Comparison of ENCODE assay signal across 9 mouse cellular contexts in genomic region chr5:120673626-120674025, GRCm38 (mm10). TPM values are rescaled to one million over a fixed set of nuclear protein-coding genes. Genes with fewer than 3 reads are reported as not detected.
DNase-seq lines count a peak whose midpoint lies in the region; ATAC-seq and TF ChIP-seq lines count a peak whose summit lies in the region.
"Had no signal": no experiment of that assay in that cellular context is flagged by ENCODE, and none has a peak within 500 bp of the region (broad histone marks: within the 10 kb centered on the region; RNA-seq: fewer than 3 reads in every experiment).

No protein-coding gene starts in this region.

- H3K27ac ChIP-seq in midbrain, embryonic 14.5 days (replicated peaks; ENCODE audit: low read depth, low read length), result no peak overlapping the region
- no peak overlapping the region for H3K27ac ChIP-seq in midbrain, embryonic 16.5 days (ENCODE audit: low read length)
- H3K27ac ChIP-seq in limb, embryonic 14.5 days (replicated peaks; ENCODE audit: low read depth, low read length), result no peak overlapping the region
- H3K27ac ChIP-seq: hindbrain, embryonic 15.5 days had no signal

- no peaks in the 10 kb centered on the region for H3K9me3 ChIP-seq in midbrain, embryonic 14.5 days (ENCODE audit: control insufficient read depth, low read length)
- no peaks in the 10 kb centered on the region for H3K9me3 ChIP-seq in midbrain, embryonic 16.5 days (replicated peaks; ENCODE audit: control insufficient read depth, low read length, poor library complexity, severe bottlenecking)
- no peaks in the 10 kb centered on the region for H3K9me3 ChIP-seq in limb, embryonic 14.5 days (ENCODE audit: control insufficient read depth, low read length)
- H3K9me3 ChIP-seq: hindbrain, embryonic 15.5 days had no signal

- H3K9ac ChIP-seq in midbrain, embryonic 14.5 days (replicated peaks; ENCODE audit: low read length), result no peak overlapping the region
- no peak overlapping the region for H3K9ac ChIP-seq in midbrain, embryonic 16.5 days (ENCODE audit: low read depth, low read length)
- H3K9ac ChIP-seq in limb, embryonic 14.5 days (ENCODE audit: low read depth, low read length, severe bottlenecking), result no peak overlapping the region
- H3K9ac ChIP-seq: hindbrain, embryonic 15.5 days had no signal

- H3K4me1 ChIP-seq in midbrain, embryonic 14.5 days (ENCODE audit: control insufficient read depth, insufficient read depth, low read length), result 0 out of 2 replicates have a peak, but pooled peaks cover 4% of the 10 kb centered on the region
- H3K4me1 ChIP-seq in midbrain, embryonic 16.5 days (ENCODE audit: control insufficient read depth, insufficient read depth, low read length), result 0 out of 2 replicates have a peak, but pooled peaks cover 6% of the 10 kb centered on the region
- no peaks in the 10 kb centered on the region for H3K4me1 ChIP-seq in limb, embryonic 14.5 days (ENCODE audit: control insufficient read depth, insufficient read depth, low read length)

- no peak for ATAC-seq in midbrain, embryonic 14.5 days (ENCODE audit: low FRiP score, low TSS enrichment)
- no peak for ATAC-seq in midbrain, embryonic 16.5 days
- ATAC-seq in limb, embryonic 14.5 days (ENCODE audit: low FRiP score, low read depth), result no peak

- TF ChIP-seq POLR2A in limb, embryonic 14.5 days (IDR thresholded peaks at IDR 0.05; ENCODE audit: borderline replicate concordance, extremely low read depth, insufficient read depth, insufficient read length), result no peak

- no peak overlapping the region for H3K4me3 ChIP-seq in midbrain, embryonic 14.5 days (replicated peaks; ENCODE audit: low read depth, low read length)
- H3K4me3 ChIP-seq in midbrain, embryonic 16.5 days (ENCODE audit: low read depth, low read length), result no peak overlapping the region
- H3K4me3 ChIP-seq in limb, embryonic 14.5 days (replicated peaks; ENCODE audit: low read length), result no peak overlapping the region
- H3K4me3 ChIP-seq: hindbrain, embryonic 15.5 days had no signal

- 12% methylated on average over 12 of the region's 12 CpGs for WGBS in midbrain, embryonic 14.5 days
- WGBS in midbrain, embryonic 16.5 days, result 12% methylated on average over 12 of the region's 12 CpGs
- 15% methylated on average over 12 of the region's 12 CpGs for WGBS in limb, embryonic 14.5 days

- no peaks in the 10 kb centered on the region for H3K36me3 ChIP-seq in midbrain, embryonic 14.5 days (ENCODE audit: control insufficient read depth, insufficient read depth, low read length)
- no peaks in the 10 kb centered on the region for H3K36me3 ChIP-seq in midbrain, embryonic 16.5 days (ENCODE audit: control insufficient read depth, insufficient read depth, low read length)
- no peaks in the 10 kb centered on the region for H3K36me3 ChIP-seq in limb, embryonic 14.5 days (ENCODE audit: control insufficient read depth, insufficient read depth, low read length)
- H3K36me3 ChIP-seq: hindbrain, embryonic 15.5 days had no signal

- intact Hi-C loops in heart, postnatal 14 days (cut with DNase I), result loop anchor here (1.0 to 10.0 kb wide), 2 partner anchors 53 to 169 kb away; partner anchors contain the start of gene Plbd2

- DNase-seq in midbrain, embryonic 14.5 days, result peak; percentile 86
- peak; percentile 79 for DNase-seq in T-cell, adult 2 months (ENCODE audit: low spot score)
- DNase-seq in cerebellum, postnatal 25 days, result peak; percentile 81 to 86
- DNase-seq in heart, postnatal 14 days, result peak; percentile 66 to 78
- peak; percentile 51 for DNase-seq in limb, embryonic 14.5 days (ENCODE audit: low spot score)
- DNase-seq in retina, postnatal 1 day, result peak; percentile 84
- DNase-seq in thymus, postnatal 4 days, result peak; percentile 90

- no peaks in the 10 kb centered on the region for H3K27me3 ChIP-seq in midbrain, embryonic 14.5 days (ENCODE audit: control insufficient read depth, insufficient read depth, low read length)
- no peaks in the 10 kb centered on the region for H3K27me3 ChIP-seq in midbrain, embryonic 16.5 days (ENCODE audit: control insufficient read depth, insufficient read depth, low read depth, low read length)
- no peaks in the 10 kb centered on the region for H3K27me3 ChIP-seq in limb, embryonic 14.5 days (ENCODE audit: control insufficient read depth, insufficient read depth, low read length)
- H3K27me3 ChIP-seq: hindbrain, embryonic 15.5 days had no signal

- no peak overlapping the region for H3K4me2 ChIP-seq in midbrain, embryonic 14.5 days (ENCODE audit: low read length)
- H3K4me2 ChIP-seq in midbrain, embryonic 16.5 days (ENCODE audit: low read length), result no peak overlapping the region
- no peak overlapping the region for H3K4me2 ChIP-seq in limb, embryonic 14.5 days (replicated peaks; ENCODE audit: low read depth, low read length, severe bottlenecking)
- H3K4me2 ChIP-seq: hindbrain, embryonic 15.5 days had no signal

RNA-seq across cellular contexts. Expression of gene Rasal1, which starts 25.0 kb away (rescaled TPM):
- 0.84 and 1.3 TPM in 2 replicates for polyA plus RNA-seq in midbrain, embryonic 14.5 days (2014; fragmentation: Nextera tagmentation; extraction: Ambion mirVana)
- polyA plus RNA-seq in midbrain, embryonic 16.5 days (2015; fragmentation: Nextera tagmentation; extraction: Ambion mirVana), result 2.4 and 4.9 TPM in 2 replicates
- total RNA-seq in heart, postnatal 14 days (2021), result under 1 TPM in 1 of 2 experiments, not detected in 1; 0.59 TPM
- polyA plus RNA-seq in limb, embryonic 14.5 days (2012; rRNA removed), result 0.19 and 0.32 TPM in 2 replicates
- 0.17 and 1.0 TPM in 2 replicates for polyA plus RNA-seq in limb, embryonic 14.5 days (2014; fragmentation: Nextera tagmentation; extraction: Ambion mirVana)

RNA-seq across cellular contexts. Expression of gene Dtx1, which starts 38.1 kb away (rescaled TPM):
- polyA plus RNA-seq in midbrain, embryonic 14.5 days (2014; fragmentation: Nextera tagmentation; extraction: Ambion mirVana), result 50.0 and 61.4 TPM in 2 replicates
- 49.6 and 50.2 TPM in 2 replicates for polyA plus RNA-seq in midbrain, embryonic 16.5 days (2015; fragmentation: Nextera tagmentation; extraction: Ambion mirVana)
- 1 to 10 TPM; 1.3 to 3.1 TPM for total RNA-seq in heart, postnatal 14 days (2021)
- 11.1 and 14.7 TPM in 2 replicates for polyA plus RNA-seq in limb, embryonic 14.5 days (2012; rRNA removed)
- 3.9 and 5.5 TPM in 2 replicates for polyA plus RNA-seq in limb, embryonic 14.5 days (2014; fragmentation: Nextera tagmentation; extraction: Ambion mirVana)

RNA-seq across cellular contexts. Expression of gene Cfap73, which starts 39.6 kb away (rescaled TPM):
- 0.32 TPM in 1 of 2 replicates, not detected in the other for polyA plus RNA-seq in midbrain, embryonic 14.5 days (2014; fragmentation: Nextera tagmentation; extraction: Ambion mirVana)
- polyA plus RNA-seq in midbrain, embryonic 16.5 days (2015; fragmentation: Nextera tagmentation; extraction: Ambion mirVana), result 0.47 and 1.2 TPM in 2 replicates
- not detected for total RNA-seq in heart, postnatal 14 days (2021)
- polyA plus RNA-seq in limb, embryonic 14.5 days (2012; rRNA removed), result not detected in 2 replicates
- polyA plus RNA-seq in limb, embryonic 14.5 days (2014; fragmentation: Nextera tagmentation; extraction: Ambion mirVana), result not detected in 2 replicates
